Mouse (Mus musculus): Measurements from ENCODE around the gene Trove2. TPM values are rescaled to one million over a fixed set of nuclear protein-coding genes. Genes with fewer than 3 reads are reported as not detected.

Gene Trove2
- 29.3 and 34.1 TPM in 2 replicates for polyA plus RNA-seq (2016; fragmentation: Nextera tagmentation; extraction: Ambion mirVana)

DNA sequence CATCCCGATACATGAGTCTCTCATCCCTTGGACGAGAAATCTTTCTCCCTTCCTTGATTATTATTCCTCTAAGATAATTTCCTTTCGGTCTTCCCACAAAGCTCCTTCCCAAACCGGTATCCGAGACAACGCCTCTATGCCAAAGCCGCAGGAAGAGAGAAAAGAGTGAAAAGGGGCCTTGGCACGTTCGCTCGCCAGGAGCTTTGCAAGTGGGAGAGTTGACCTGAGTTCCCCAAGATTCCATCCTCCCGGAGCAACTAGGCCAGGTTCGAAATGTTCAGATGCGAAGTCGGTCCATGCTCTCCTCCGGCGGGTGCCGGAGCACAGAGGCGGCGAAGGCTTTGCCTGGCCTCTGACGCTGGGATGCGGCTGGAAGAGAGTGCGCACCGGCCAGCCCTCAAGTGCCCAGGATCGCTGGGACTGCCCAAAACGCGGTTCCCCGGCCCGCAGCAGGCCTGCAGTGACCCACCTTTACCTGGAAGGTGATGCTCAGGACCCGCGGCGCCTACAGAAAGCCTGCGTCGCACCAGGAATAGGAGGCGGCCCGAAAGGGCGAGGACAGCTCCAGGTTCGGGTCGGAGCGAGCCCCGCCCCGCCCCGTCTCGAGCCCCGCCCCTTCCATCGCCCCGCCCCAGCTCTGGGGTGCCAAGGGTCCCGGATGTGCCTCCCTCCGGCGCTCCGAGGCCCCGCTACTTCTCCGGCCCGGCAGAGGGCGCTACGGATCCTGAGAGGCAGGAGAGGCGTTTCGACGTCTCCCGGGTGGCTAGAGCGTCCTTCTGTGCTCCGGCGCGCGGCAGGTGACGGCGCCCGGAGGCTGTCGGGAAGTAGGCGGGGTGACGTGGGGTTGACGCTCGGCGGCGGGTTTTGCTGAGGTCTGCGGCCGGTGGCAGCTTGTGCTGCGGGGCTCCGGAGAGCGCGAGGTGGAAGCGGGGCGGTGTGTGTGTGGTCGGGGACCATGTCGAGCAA, at the start of gene Trove2, which contains the start of gene Uchl5:
TSS of gene Trove2 (minus strand) at position 623 of the 966 bp plus-strand sequence.
TSS of gene Uchl5 (plus strand) at position 827 of the 966 bp plus-strand sequence.
- Histone ChIP-seq H3K4me1 (peaks cover 11% of the 10 kb centered on the region), H3K4me3 (peak within 1 kb of the TSS; percentile 82), H3K9me3 (no peaks in the 10 kb centered on the region), H3K27me3 (no peaks in the 10 kb centered on the region), H3K27ac (peak within 1 kb of the TSS; percentile 65; the same call in 1 of the 2 replicates), H3K4me2 (replicated peaks) (peak within 1 kb of the TSS; percentile 85), H3K9ac (peak within 1 kb of the TSS; percentile 85), H3K36me3 (no peaks in the 10 kb centered on the region)
- WGBS: under 1% methylated on average over 84 of the region's 84 CpGs
- peak; percentile 97 for ATAC-seq (ENCODE audit: insufficient number of reproducible peaks, insufficient read depth, low FRiP score, low TSS enrichment)

DNA sequence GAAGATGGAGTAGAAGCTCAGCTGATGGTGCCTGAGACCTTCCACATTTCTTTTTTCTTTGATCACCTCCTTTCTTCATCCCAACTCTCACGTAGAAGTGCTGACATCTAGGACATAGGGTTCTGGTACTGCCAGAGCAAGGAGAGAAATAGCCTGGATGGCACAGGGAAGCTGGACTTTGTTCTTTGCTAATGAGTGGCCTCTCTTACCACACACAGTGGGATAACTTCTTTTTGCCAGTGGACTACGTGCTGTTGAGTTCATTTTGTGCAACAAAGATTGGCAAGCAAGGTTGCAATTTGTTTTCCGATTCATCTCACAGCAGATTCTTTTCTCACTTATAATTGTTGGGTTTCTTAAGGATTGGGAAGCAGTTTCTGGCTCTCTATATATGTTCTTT, 45.8 kb upstream of the Trove2 start:
- no peak for ATAC-seq (ENCODE audit: insufficient number of reproducible peaks, insufficient read depth, low FRiP score, low TSS enrichment)
- 87% methylated on average over 3 of the region's 3 CpGs for WGBS
- Histone ChIP-seq H3K4me2 (replicated peaks) (no peak overlapping the region), H3K27ac (no peak overlapping the region), H3K4me3 (no peak overlapping the region), H3K9me3 (no peaks in the 10 kb centered on the region), H3K36me3 (no peaks in the 10 kb centered on the region), H3K27me3 (no peaks in the 10 kb centered on the region), H3K9ac (no peak overlapping the region), H3K4me1 (no peaks in the 10 kb centered on the region)

DNA sequence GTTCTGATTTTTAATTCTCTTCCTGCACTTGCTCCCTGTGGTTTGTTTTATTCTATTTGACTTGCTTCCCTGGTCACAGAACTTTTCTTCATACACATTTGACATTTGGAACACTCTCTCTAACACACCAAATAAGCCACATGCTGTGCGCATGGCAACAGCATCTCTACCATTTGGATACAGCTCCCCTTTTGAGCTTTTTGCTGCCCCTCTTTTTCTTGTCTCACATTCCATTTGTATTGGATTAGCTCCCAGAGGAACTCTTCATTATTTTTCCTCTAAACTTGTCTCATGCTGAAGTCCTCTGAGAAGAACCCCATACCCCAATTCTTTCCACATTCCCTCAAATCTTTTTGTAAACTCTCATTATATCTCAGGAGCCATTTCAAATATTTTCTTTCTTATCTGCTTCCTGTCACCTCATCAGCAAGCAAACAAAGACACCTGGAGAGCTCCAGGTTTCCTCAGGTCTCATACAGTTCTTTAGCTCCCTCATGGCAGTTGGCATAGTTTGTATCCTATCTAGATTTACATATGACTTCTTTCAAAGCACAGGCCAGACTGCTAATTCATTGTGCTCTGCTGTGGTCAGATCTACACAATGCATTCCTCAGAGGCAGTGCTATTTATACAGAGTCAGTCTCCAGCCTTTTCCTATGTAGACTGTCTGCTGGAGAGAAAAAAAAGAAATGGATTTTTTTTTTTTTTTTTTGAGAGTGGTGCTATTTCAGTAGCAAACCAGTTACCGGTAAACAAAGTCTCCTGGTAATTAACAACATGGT, 43.4 kb upstream of the Trove2 start:
- Histone ChIP-seq H3K27ac (no peak overlapping the region), H3K4me3 (no peak overlapping the region), H3K27me3 (no peaks in the 10 kb centered on the region), H3K9me3 (no peaks in the 10 kb centered on the region), H3K36me3 (no peaks in the 10 kb centered on the region), H3K4me1 (no peaks in the 10 kb centered on the region), H3K9ac (no peak overlapping the region), H3K4me2 (replicated peaks) (no peak overlapping the region)
- whole genome bisulfite sequencing: 83% methylated on average over 2 of the region's 2 CpGs
- ATAC-seq (ENCODE audit: insufficient number of reproducible peaks, insufficient read depth, low FRiP score, low TSS enrichment): no peak

DNA sequence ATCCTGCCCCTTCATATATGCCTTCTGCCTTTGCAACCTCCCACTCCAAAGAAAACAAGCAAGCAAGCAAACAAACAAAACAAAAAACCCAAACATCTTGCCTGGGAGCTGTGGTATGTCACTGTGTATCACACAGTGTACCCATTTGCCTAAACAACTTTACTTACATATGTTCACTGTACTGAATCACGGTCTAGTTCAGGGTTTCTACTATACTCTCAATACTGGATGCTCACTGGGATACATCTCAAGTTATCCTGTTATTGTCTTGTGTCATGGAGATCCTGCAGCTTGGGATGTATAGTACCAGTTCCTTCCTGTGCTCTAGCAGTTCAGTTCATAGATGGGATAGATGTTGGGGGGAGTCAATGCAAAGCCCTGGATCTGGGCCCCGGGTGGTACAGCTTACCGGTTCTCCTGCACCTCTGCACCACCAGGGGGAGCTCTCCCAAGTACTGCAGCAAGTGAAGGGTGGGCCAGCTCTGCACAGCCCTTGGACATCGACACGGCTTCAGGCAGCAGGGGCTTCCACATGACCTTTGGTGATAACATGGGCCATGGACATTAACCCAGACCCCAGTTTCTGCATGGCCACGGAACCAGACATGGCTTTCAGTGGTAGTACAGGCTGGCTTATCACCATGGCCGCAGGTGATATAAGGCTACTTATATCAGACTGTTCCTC, 37.0 kb upstream of the Trove2 start:
- Histone ChIP-seq H3K4me1 (no peaks in the 10 kb centered on the region), H3K9ac (no peak overlapping the region), H3K36me3 (no peaks in the 10 kb centered on the region), H3K4me2 (replicated peaks) (no peak overlapping the region), H3K9me3 (no peaks in the 10 kb centered on the region), H3K27ac (no peak overlapping the region), H3K27me3 (no peaks in the 10 kb centered on the region), H3K4me3 (no peak overlapping the region)
- 42% methylated on average over 7 of the region's 7 CpGs for WGBS
- ATAC-seq (ENCODE audit: insufficient number of reproducible peaks, insufficient read depth, low FRiP score, low TSS enrichment): peak; percentile 84

DNA sequence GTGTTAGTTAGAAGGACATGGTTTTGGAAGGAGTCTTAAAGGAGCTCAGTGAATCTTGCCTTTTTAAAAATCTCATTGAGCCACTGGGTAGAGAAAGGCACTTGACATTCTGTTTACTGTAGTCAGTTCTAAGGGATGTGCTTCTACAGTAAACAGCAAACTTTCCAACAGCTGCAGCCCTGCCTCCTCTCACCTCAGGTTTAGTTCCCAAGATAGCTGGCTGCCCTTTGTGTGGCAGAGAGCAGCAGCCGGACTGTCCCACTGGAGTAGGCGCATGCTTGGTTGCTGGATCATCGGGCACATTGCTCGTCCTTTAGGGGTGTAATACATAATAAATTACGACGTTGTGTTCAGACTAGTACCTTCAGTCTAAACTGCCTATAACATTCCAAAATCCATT, 32.2 kb upstream of the Trove2 start:
- Histone ChIP-seq H3K27ac (no peak overlapping the region), H3K4me1 (no peaks in the 10 kb centered on the region), H3K9ac (no peak overlapping the region), H3K36me3 (no peaks in the 10 kb centered on the region), H3K27me3 (no peaks in the 10 kb centered on the region), H3K4me3 (no peak overlapping the region), H3K9me3 (no peaks in the 10 kb centered on the region), H3K4me2 (replicated peaks) (no peak overlapping the region)
- WGBS: 92% methylated on average over 6 of the region's 6 CpGs
- no peak for ATAC-seq (ENCODE audit: insufficient number of reproducible peaks, insufficient read depth, low FRiP score, low TSS enrichment)

DNA sequence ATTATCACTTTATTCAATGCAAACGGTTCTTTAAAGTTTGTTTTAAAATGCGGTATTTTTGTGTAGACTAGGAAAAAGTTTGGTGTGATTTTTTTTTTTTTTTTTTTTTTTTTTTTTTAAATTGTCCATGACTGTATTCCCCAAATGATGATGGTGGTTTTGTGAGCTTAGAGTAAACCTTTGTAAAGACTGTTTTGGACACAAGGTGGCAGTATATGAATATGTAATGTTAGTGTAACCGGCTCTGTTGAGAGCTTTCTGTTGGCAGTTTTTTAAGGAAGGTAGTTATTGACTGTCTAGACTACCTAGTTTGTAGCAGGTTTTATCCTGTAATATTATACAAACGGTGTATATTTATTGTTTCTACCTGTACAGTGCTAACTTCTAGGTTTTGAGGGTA, 26.7 kb upstream of the Trove2 start:
- Histone ChIP-seq H3K9me3 (no peaks in the 10 kb centered on the region), H3K4me3 (no peak overlapping the region), H3K9ac (no peak overlapping the region), H3K27ac (no peak overlapping the region), H3K36me3 (peaks cover 5% of the 10 kb centered on the region; the same call in 1 of the 2 replicates), H3K4me1 (no peaks in the 10 kb centered on the region), H3K27me3 (no peaks in the 10 kb centered on the region), H3K4me2 (replicated peaks) (no peak overlapping the region)
- 38% methylated on average over 4 of the region's 4 CpGs for WGBS
- ATAC-seq (ENCODE audit: insufficient number of reproducible peaks, insufficient read depth, low FRiP score, low TSS enrichment): no peak

DNA sequence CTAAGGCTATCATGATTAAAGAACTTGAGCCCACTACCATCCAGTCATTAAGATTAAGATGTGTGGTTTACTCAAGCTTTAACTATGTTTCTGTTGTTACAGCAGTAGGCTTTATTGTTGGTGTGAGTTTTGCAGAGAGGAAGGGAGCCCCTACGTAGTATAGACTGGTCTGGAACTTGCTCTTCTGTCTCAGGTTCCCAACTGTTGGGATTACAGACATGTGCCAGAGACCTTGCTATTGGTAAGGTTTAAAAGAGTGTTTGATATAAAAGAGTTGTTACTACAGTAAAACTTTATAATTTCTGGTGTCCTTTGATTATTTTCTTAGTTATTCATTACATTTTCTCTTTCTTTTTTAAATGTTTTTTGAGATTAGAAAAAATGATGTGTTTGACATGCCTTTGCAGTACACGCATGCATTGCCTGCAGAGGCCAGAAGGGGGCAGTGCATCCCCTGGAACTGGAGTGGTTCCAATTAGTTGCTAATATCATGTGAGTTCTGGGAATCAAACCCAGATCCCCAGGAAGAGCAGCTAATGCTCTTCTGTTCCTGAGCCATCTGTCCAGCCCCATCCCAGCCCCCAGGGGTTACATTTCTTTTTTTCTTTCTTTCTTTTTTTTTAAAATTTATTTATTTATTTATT, 11.8 kb upstream of the Trove2 start:
- Histone ChIP-seq H3K4me1 (no peaks in the 10 kb centered on the region), H3K27ac (no peak overlapping the region), H3K36me3 (no peaks in the 10 kb centered on the region), H3K4me3 (no peak overlapping the region), H3K9me3 (no peaks in the 10 kb centered on the region), H3K27me3 (no peaks in the 10 kb centered on the region), H3K9ac (no peak overlapping the region), H3K4me2 (replicated peaks) (no peak overlapping the region)
- 78% methylated on average over 2 of the region's 2 CpGs for WGBS
- ATAC-seq (ENCODE audit: insufficient number of reproducible peaks, insufficient read depth, low FRiP score, low TSS enrichment): no peak

DNA sequence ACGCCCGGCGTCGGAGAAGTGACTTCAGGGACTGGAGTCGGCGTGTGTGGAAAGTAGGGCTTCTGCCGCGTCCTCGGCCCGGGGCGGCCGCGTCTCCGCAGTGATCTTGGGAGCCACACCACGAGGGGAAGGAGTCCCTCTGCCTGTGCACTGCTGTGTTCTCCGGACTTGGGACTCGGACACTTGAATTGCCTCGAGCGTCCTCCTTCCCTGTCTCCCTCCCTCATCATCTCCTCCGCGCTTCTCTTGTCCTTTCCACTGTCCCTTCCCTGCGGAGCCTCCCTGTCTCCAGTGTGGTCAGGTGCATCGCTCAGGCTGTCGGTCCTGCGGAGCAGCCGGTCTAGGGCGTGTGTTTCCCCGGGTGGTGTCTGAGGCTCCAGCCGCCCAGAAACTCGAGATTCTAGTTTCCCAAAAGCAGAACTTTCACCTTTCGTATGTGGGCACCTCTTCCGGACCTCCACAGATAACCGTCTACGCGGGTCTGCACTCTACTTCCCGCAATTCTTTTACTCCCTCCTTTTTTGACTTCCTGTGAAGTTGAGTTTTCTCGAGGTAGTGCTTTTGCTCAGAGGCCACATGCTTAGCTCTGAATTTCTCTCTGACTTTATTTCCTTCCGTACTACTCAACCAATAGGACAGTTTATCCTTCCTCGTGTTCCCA, 820 bp upstream of the Trove2 start:
- peak overlapping the region; percentile 65; the same call in 1 of the 2 replicates for H3K27ac ChIP-seq
- no peaks in the 10 kb centered on the region for H3K36me3 ChIP-seq
- ATAC-seq (ENCODE audit: insufficient number of reproducible peaks, insufficient read depth, low FRiP score, low TSS enrichment): peak; percentile 48
- WGBS: under 1% methylated on average over 39 of the region's 39 CpGs
- H3K9me3 ChIP-seq: no peaks in the 10 kb centered on the region
- peak overlapping the region; percentile 82 for H3K4me3 ChIP-seq
- H3K4me2 ChIP-seq (replicated peaks): peak overlapping the region; percentile 85
- H3K27me3 ChIP-seq: no peaks in the 10 kb centered on the region
- H3K9ac ChIP-seq: peak overlapping the region; percentile 85
- H3K4me1 ChIP-seq: peaks cover 11% of the 10 kb centered on the region

DNA sequence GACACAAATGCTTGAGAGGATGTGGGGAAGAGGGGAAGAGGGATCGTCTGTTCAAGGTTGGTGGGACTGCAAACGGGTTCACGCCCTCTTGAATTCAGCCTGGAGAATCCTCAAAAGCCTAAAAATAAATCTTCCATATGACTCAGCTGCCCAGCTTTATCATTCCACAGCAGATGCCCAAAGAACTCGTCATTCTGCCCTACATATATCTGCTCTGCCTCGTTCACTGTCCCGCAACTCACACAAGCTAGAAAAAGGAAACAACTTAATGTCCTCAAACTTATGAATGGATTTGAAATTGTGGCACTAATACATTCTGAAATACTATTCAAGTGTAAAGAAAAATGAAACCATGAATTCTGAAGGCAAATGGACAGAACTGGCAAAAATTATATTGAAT, 3.0 kb downstream of the Trove2 start:
- H3K36me3 ChIP-seq: 0 out of 2 replicates have a peak, but pooled peaks cover 5% of the 10 kb centered on the region
- no peak overlapping the region for H3K9ac ChIP-seq
- no peak overlapping the region for H3K4me2 ChIP-seq (replicated peaks)
- H3K9me3 ChIP-seq: no peaks in the 10 kb centered on the region
- no peak overlapping the region for H3K27ac ChIP-seq
- H3K27me3 ChIP-seq: no peaks in the 10 kb centered on the region
- 89% methylated on average over 6 of the region's 6 CpGs for WGBS
- ATAC-seq (ENCODE audit: insufficient number of reproducible peaks, insufficient read depth, low FRiP score, low TSS enrichment): no peak
- H3K4me3 ChIP-seq: no peak overlapping the region
- peaks cover 11% of the 10 kb centered on the region for H3K4me1 ChIP-seq

DNA sequence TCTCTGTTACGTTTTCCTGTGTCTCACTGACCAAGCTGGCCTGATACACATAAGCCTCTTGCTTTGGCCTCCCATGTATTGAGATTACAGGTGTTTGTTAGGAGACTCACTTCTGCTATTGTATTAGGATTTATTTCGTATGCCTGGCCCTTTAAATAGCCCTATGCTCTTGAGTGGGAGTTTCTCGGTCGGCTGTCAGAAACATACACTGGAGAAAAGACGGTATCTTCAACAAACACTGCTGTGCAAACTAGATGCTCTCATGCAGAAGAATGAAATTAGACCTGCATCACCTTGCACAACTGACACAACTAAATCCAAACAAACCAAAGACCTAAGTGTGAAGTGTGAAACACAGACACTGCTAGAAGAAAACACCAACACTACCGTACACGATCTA, 3.8 kb downstream of the Trove2 start:
- no peak for ATAC-seq (ENCODE audit: insufficient number of reproducible peaks, insufficient read depth, low FRiP score, low TSS enrichment)
- H3K9me3 ChIP-seq: no peaks in the 10 kb centered on the region
- H3K9ac ChIP-seq: no peak overlapping the region
- H3K27ac ChIP-seq: no peak overlapping the region
- H3K36me3 ChIP-seq: 0 out of 2 replicates have a peak, but pooled peaks cover 5% of the 10 kb centered on the region
- H3K4me1 ChIP-seq: peaks cover 4% of the 10 kb centered on the region; the same call in 1 of the 2 replicates
- no peaks in the 10 kb centered on the region for H3K27me3 ChIP-seq
- 85% methylated on average over 7 of the region's 7 CpGs for WGBS
- H3K4me3 ChIP-seq: no peak overlapping the region
- no peak overlapping the region for H3K4me2 ChIP-seq (replicated peaks)
